ENCODE assay signal across 13 mouse cellular contexts in genomic region chr5:132828993-132829392, GRCm38 (mm10).
"Had no signal": no experiment of that assay in that cellular context is flagged by ENCODE, and none has a peak within 500 bp of the region (broad histone marks: within the 10 kb centered on the region; RNA-seq: fewer than 3 reads in every experiment).

No protein-coding gene starts in this region.

- H3K9me3 ChIP-seq: limb, embryonic 13.5 days; midbrain, embryonic 10.5 days; neural tube, embryonic 12.5 days; stomach, embryonic 15.5 days had no signal

- H3K9ac ChIP-seq: limb, embryonic 13.5 days; liver, embryonic 14.5 days; neural tube, embryonic 12.5 days; stomach, embryonic 15.5 days had no signal

- H3K27me3 ChIP-seq: limb, embryonic 13.5 days; neural tube, embryonic 12.5 days; stomach, embryonic 15.5 days had no signal

- H3K36me3 ChIP-seq: limb, embryonic 13.5 days; midbrain, embryonic 10.5 days; neural tube, embryonic 12.5 days; stomach, embryonic 15.5 days had no signal

- H3K4me3 ChIP-seq: limb, embryonic 13.5 days; midbrain, embryonic 10.5 days; neural tube, embryonic 12.5 days; stomach, embryonic 15.5 days had no signal

- H3K4me1 ChIP-seq: midbrain, embryonic 10.5 days; neural tube, embryonic 12.5 days; stomach, embryonic 15.5 days had no signal

- DNase-seq: kidney, adult 2 months; layer of hippocampus, adult 9-11 months; layer of hippocampus, postnatal 36 days; lung, adult 2 months; lung, postnatal 10 days; lung, postnatal 4 days; thymus, adult 2 months; thymus, postnatal 25 days had no signal

- H3K4me2 ChIP-seq: limb, embryonic 13.5 days; neural tube, embryonic 12.5 days; stomach, embryonic 15.5 days had no signal

- H3K27ac ChIP-seq: liver, embryonic 14.5 days; midbrain, embryonic 10.5 days; neural tube, embryonic 12.5 days; stomach, embryonic 15.5 days had no signal
